Mouse (Mus musculus) adrenal gland, adult 2 months (tissue): ENCODE data around the gene Znrf2. TPM values are rescaled to one million over a fixed set of nuclear protein-coding genes. Genes with fewer than 3 reads are reported as not detected.
"Not testable (repeated sequence)": the region's sequence is repeated elsewhere in the genome, so short reads cannot be mapped to it uniquely, and the experiment has no call there.

Experiments used
- DNase-seq: peaks from one replicate; pipeline ENCODE4 v3.0.0; 2021
- polyA plus RNA-seq: library from polyadenylated mRNA; depleted of rRNA; stranded (reverse); fragments of >200 nt; gene quantifications from 2 replicates; pipeline ENCODE4 v1.2.3, GENCODE M21; 2012
- total RNA-seq, 2 experiments: library from RNA; stranded (reverse); gene quantifications; 2 replicates each; pipeline ENCODE4 v1.2.3; 2021

Gene Znrf2
- total and polyA plus RNA-seq, 3 experiments, result 39.2 to 107 (median 54.0) TPM

GRCm38 (mm10) chr6:54809531-54810313 lies 7.0 kb upstream of the Znrf2 start:
- peak; percentile 69 for DNase-seq

GRCm38 (mm10) chr6:54810314-54810646 lies 6.4 kb upstream of the Znrf2 start:
- DNase-seq, result peak; percentile 62

GRCm38 (mm10) chr6:54811546-54812250 lies 5.0 kb upstream of the Znrf2 start:
- DNase-seq, result peak; percentile 80

GRCm38 (mm10) chr6:54812276-54812675 lies 4.4 kb upstream of the Znrf2 start:
- no peak for DNase-seq

GRCm38 (mm10) chr6:54815428-54816130 lies 1.1 kb upstream of the Znrf2 start:
- DNase-seq, result no peak

GRCm38 (mm10) chr6:54817266-54817767 lies 601 bp downstream of the Znrf2 start:
- DNase-seq, result peak; percentile 83

- no peak for DNase-seq
Measured at GRCm38 (mm10) chr6:54818389-54818788, 1.7 kb downstream of the Znrf2 start.

- no peak for DNase-seq
Measured at GRCm38 (mm10) chr6:54819272-54819671, 2.6 kb downstream of the Znrf2 start.

- no peak for DNase-seq
Measured at GRCm38 (mm10) chr6:54819746-54820145, 3.0 kb downstream of the Znrf2 start.

GRCm38 (mm10) chr6:54822348-54822747 lies 5.6 kb downstream of the Znrf2 start:
- DNase-seq, result peak; percentile 79

- DNase-seq, result not testable (repeated sequence)
Measured at GRCm38 (mm10) chr6:54824561-54824960, 7.8 kb downstream of the Znrf2 start.

GRCm38 (mm10) chr6:54827481-54827880 lies 10.8 kb downstream of the Znrf2 start:
- peak; percentile 48 for DNase-seq

GRCm38 (mm10) chr6:54828274-54828673 lies 11.6 kb downstream of the Znrf2 start:
- no peak for DNase-seq

- peak; percentile 1 for DNase-seq
Measured at GRCm38 (mm10) chr6:54830048-54830772, 13.5 kb downstream of the Znrf2 start.

- peak; percentile 56 for DNase-seq
Measured at GRCm38 (mm10) chr6:54831069-54831720, 14.5 kb downstream of the Znrf2 start.

GRCm38 (mm10) chr6:54833427-54833826 lies 16.7 kb downstream of the Znrf2 start:
- no peak for DNase-seq

- DNase-seq, result no peak
Measured at GRCm38 (mm10) chr6:54836666-54837065, 19.9 kb downstream of the Znrf2 start.

- DNase-seq, result no peak
Measured at GRCm38 (mm10) chr6:54841399-54841798, 24.7 kb downstream of the Znrf2 start.

GRCm38 (mm10) chr6:54842041-54842440 lies 25.3 kb downstream of the Znrf2 start:
- DNase-seq, result no peak

GRCm38 (mm10) chr6:54848546-54848945 lies 31.8 kb downstream of the Znrf2 start:
- DNase-seq, result no peak
